Mouse (Mus musculus) brain, embryonic 14.5 days (tissue): Measurements from ENCODE around the gene Kmt5b.

Source experiments
- CTCF ChIP-seq: fragments of 200-500 bp; IDR thresholded peaks from 2 replicates; pipeline ENCODE4 v1.5.1; 2012; ENCODE audit warnings: inconsistent platforms, mild to moderate bottlenecking, moderate library complexity, borderline replicate concordance; ENCODE audit not compliant: insufficient read depth, insufficient read length; ENCODE audit errors: extremely low read depth
- POLR2A ChIP-seq: fragments of 200-500 bp; IDR thresholded peaks from 2 replicates; pipeline ENCODE4 v1.6.1; 2012; ENCODE audit warnings: mild to moderate bottlenecking, inconsistent platforms, borderline replicate concordance; ENCODE audit not compliant: poor library complexity, insufficient read depth, insufficient read length, severe bottlenecking; ENCODE audit errors: extremely low read depth

DNA sequence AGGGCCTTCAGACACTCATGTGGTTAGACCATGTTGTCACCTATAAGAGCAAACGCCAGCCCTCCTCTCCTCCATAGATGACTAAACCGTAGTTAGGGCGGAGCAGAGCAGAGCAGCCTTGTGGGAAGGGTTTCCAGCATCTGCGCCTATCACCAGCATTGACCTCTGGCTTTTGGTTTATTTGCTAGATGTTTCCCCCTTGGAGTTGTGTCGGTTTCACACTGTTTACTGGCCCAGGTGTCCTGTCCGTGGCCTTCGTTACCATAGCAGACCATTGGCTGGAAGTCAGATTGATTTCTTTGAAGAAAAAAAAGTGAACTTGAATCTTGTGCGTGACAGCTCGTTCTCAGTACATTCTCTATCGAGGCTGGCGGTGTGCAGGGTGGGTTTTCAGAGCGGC, 48.6 kb downstream of the Kmt5b start:
- no peak for TF ChIP-seq CTCF
- no peak for TF ChIP-seq POLR2A
